Mouse (Mus musculus): ENCODE results near the gene Mef2d.
"Not testable (repeated sequence)": the region's sequence is repeated elsewhere in the genome, so short reads cannot be mapped to it uniquely, and the experiment has no call there.

Mef2d gene

GRCm38 (mm10) chr3:88177106-88177505 lies 34.9 kb downstream of the Mef2d start:
- no peak for DNase-seq (ENCODE audit: extremely low read depth, insufficient read length, low spot score)

GRCm38 (mm10) chr3:88177562-88178345 lies 35.6 kb downstream of the Mef2d start:
- peak; percentile 100 for DNase-seq (ENCODE audit: extremely low read depth, insufficient read length, low spot score)

GRCm38 (mm10) chr3:88178346-88178733 lies 36.2 kb downstream of the Mef2d start:
- DNase-seq (ENCODE audit: extremely low read depth, insufficient read length, low spot score): not testable (repeated sequence)

GRCm38 (mm10) chr3:88178986-88179385 lies 36.8 kb downstream of the Mef2d start:
- no peak for DNase-seq (ENCODE audit: extremely low read depth, insufficient read length, low spot score)

GRCm38 (mm10) chr3:88181374-88181773 lies 39.2 kb downstream of the Mef2d start:
- no peak for DNase-seq (ENCODE audit: extremely low read depth, insufficient read length, low spot score)

- no peak for DNase-seq (ENCODE audit: extremely low read depth, insufficient read length, low spot score)
Measured at GRCm38 (mm10) chr3:88186424-88186823, 44.3 kb downstream of the Mef2d start.

GRCm38 (mm10) chr3:88191146-88191545 lies 49.0 kb downstream of the Mef2d start:
- DNase-seq (ENCODE audit: extremely low read depth, insufficient read length, low spot score): no peak

GRCm38 (mm10) chr3:88191820-88192616 lies 49.8 kb downstream of the Mef2d start:
- no peak for DNase-seq (ENCODE audit: extremely low read depth, insufficient read length, low spot score)

GRCm38 (mm10) chr3:88197741-88198504 lies 55.8 kb downstream of the Mef2d start:
- DNase-seq (ENCODE audit: extremely low read depth, insufficient read length, low spot score): no peak

- no peak for DNase-seq (ENCODE audit: extremely low read depth, insufficient read length, low spot score)
Measured at GRCm38 (mm10) chr3:88198505-88199020, 56.4 kb downstream of the Mef2d start.

GRCm38 (mm10) chr3:88199541-88200110 lies 57.5 kb downstream of the Mef2d start:
- DNase-seq (ENCODE audit: extremely low read depth, insufficient read length, low spot score): no peak

- no peak for DNase-seq (ENCODE audit: extremely low read depth, insufficient read length, low spot score)
Measured at GRCm38 (mm10) chr3:88200161-88200971, 58.2 kb downstream of the Mef2d start.

GRCm38 (mm10) chr3:88200972-88201330 lies 58.8 kb downstream of the Mef2d start:
- no peak for DNase-seq (ENCODE audit: extremely low read depth, insufficient read length, low spot score)

GRCm38 (mm10) chr3:88201640-88202039 lies 59.5 kb downstream of the Mef2d start:
- DNase-seq (ENCODE audit: extremely low read depth, insufficient read length, low spot score): no peak

- DNase-seq (ENCODE audit: extremely low read depth, insufficient read length, low spot score): no peak
Measured at GRCm38 (mm10) chr3:88202986-88203385, 60.8 kb downstream of the Mef2d start.

GRCm38 (mm10) chr3:88203456-88203855 lies 61.3 kb downstream of the Mef2d start:
- DNase-seq (ENCODE audit: extremely low read depth, insufficient read length, low spot score): no peak

- no peak for DNase-seq (ENCODE audit: extremely low read depth, insufficient read length, low spot score)
Measured at GRCm38 (mm10) chr3:88203999-88204700, 62.0 kb downstream of the Mef2d start.

- DNase-seq (ENCODE audit: extremely low read depth, insufficient read length, low spot score): no peak
Measured at GRCm38 (mm10) chr3:88204751-88205150, 62.6 kb downstream of the Mef2d start.

- DNase-seq (ENCODE audit: extremely low read depth, insufficient read length, low spot score): no peak
Measured at GRCm38 (mm10) chr3:88205176-88205562, 63.0 kb downstream of the Mef2d start.

All from 3134 (cell line).